Mouse (Mus musculus): ENCODE results near the gene Ift140. TPM values are rescaled to one million over a fixed set of nuclear protein-coding genes. Genes with fewer than 3 reads are reported as not detected.

The Ift140 gene
- total and polyA plus RNA-seq, 3 experiments: 3.1 to 5.2 (median 5.0) TPM

GRCm38 (mm10) chr17:25083444-25083931, 67.6 kb downstream of the Ift140 start, which contains the start of gene Tmem204:
TSS of gene Tmem204 (minus strand) at chr17:25083591.
- WGBS: 12% methylated on average over 7 of the region's 7 CpGs
- peaks cover 22% of the 10 kb centered on the region for H3K4me1 ChIP-seq (ENCODE audit: control insufficient read depth, insufficient read depth, low read length)
- peak; percentile 72 to 88 for DNase-seq
- H3K36me3 ChIP-seq (ENCODE audit: control insufficient read depth, insufficient read depth, low read length): no peaks in the 10 kb centered on the region
- intact Hi-C loops (cut with DNase I): loop anchor here (2.0 kb wide), 1 partner anchor 31 kb away; the partner anchor contains the start of gene Telo2
- H3K27me3 ChIP-seq (ENCODE audit: control insufficient read depth, insufficient read depth, low read length): no peaks in the 10 kb centered on the region
- peak; percentile 59; the same call in 1 of the 2 replicates for TF ChIP-seq POLR2A (IDR thresholded peaks at IDR 0.05; ENCODE audit: insufficient read depth, low read depth, low read length)
- TF ChIP-seq EP300 (IDR thresholded peaks at IDR 0.05; ENCODE audit: insufficient read depth, low read depth, low read length): peak; percentile 93
- peak; percentile 76 for TF ChIP-seq CTCF (IDR thresholded peaks at IDR 0.05)
- peaks cover 3% of the 10 kb centered on the region; the same call in 1 of the 2 replicates for H3K79me2 ChIP-seq (replicated peaks; ENCODE audit: control insufficient read depth, insufficient read depth, low read length)
- 0 out of 2 replicates have a peak within 1 kb of the TSS, but pooled peaks have one; percentile 12 for H3K9ac ChIP-seq (ENCODE audit: low read depth, low read length)
- H3K27ac ChIP-seq: peak within 1 kb of the TSS; percentile 99
- H3K4me3 ChIP-seq: peak within 1 kb of the TSS; percentile 5; the same call in 1 of the 2 replicates

- Histone ChIP-seq H3K4me3 (no peak overlapping the region), H3K27me3 (ENCODE audit: control insufficient read depth, insufficient read depth, low read length) (no peaks in the 10 kb centered on the region), H3K36me3 (ENCODE audit: control insufficient read depth, insufficient read depth, low read length) (no peaks in the 10 kb centered on the region), H3K4me1 (ENCODE audit: control insufficient read depth, insufficient read depth, low read length) (peaks cover 22% of the 10 kb centered on the region), H3K9ac (ENCODE audit: low read depth, low read length) (no peak overlapping the region), H3K79me2 (replicated peaks; ENCODE audit: control insufficient read depth, insufficient read depth, low read length) (peaks cover 3% of the 10 kb centered on the region; the same call in 1 of the 2 replicates), H3K27ac (peak overlapping the region; percentile 90)
- WGBS: 88% methylated on average over 13 of the region's 13 CpGs
- no peak for DNase-seq
- TF ChIP-seq EP300 (IDR thresholded peaks at IDR 0.05; ENCODE audit: insufficient read depth, low read depth, low read length) (no peak), POLR2A (IDR thresholded peaks at IDR 0.05; ENCODE audit: insufficient read depth, low read depth, low read length) (no peak), CTCF (IDR thresholded peaks at IDR 0.05) (no peak)
- intact Hi-C loops (cut with DNase I): no loop called here
These were observed 69.0 kb downstream of the Ift140 start for GRCm38 (mm10) chr17:25084835-25085385.

DNA sequence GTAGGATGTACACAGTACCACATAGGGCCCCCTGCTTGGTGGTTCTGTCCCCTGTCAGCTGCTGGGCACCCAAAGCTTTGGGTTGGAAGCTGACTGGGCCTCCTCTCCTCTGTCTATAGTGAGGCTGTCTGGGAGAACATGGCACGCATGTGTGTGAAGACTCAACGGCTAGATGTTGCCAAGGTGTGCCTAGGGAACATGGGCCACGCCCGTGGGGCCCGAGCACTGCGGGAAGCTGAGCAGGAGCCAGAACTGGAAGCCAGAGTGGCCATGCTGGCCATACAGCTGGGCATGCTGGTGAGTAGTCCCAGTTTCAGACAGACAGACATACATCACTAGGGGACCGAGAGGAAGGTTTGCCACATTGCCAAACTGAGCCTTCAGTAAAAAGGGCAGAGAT, 70.8 kb downstream of the Ift140 start:
- 84% methylated on average over 7 of the region's 7 CpGs for WGBS
- no peak overlapping the region for H3K9ac ChIP-seq (ENCODE audit: low read depth, low read length)
- DNase-seq: no peak
- peaks cover 17% of the 10 kb centered on the region for H3K4me1 ChIP-seq (ENCODE audit: control insufficient read depth, insufficient read depth, low read length)
- intact Hi-C loops (cut with DNase I): no loop called here
- H3K79me2 ChIP-seq (replicated peaks; ENCODE audit: control insufficient read depth, insufficient read depth, low read length): no peaks in the 10 kb centered on the region
- no peak for TF ChIP-seq POLR2A (IDR thresholded peaks at IDR 0.05; ENCODE audit: insufficient read depth, low read depth, low read length)
- no peak for TF ChIP-seq EP300 (IDR thresholded peaks at IDR 0.05; ENCODE audit: insufficient read depth, low read depth, low read length)
- TF ChIP-seq CTCF (IDR thresholded peaks at IDR 0.05): no peak
- H3K4me3 ChIP-seq: no peak overlapping the region
- H3K36me3 ChIP-seq (ENCODE audit: control insufficient read depth, insufficient read depth, low read length): no peaks in the 10 kb centered on the region
- H3K27me3 ChIP-seq (ENCODE audit: control insufficient read depth, insufficient read depth, low read length): no peaks in the 10 kb centered on the region
- no peak overlapping the region for H3K27ac ChIP-seq

DNA sequence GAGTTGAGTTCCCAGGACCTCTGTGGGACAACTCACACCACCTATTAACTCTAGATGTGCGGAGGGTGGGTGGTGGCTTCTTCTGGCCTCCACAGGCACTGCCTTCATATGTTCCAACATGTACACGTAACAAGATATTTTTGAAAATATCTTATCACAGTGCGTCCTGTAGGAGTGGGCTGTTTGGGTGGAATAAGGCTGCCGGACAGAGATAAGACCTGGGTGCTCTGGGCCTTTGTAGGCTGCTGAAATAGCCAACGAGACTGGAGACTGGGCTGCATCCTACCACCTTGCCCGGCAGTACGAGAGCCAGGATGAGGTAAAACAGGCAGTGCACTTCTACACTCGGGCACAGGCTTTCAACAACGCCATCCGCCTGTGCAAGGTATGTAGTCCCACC, 73.3 kb downstream of the Ift140 start:
- Histone ChIP-seq H3K27me3 (ENCODE audit: control insufficient read depth, insufficient read depth, low read length) (no peaks in the 10 kb centered on the region), H3K79me2 (replicated peaks; ENCODE audit: control insufficient read depth, insufficient read depth, low read length) (no peaks in the 10 kb centered on the region), H3K4me3 (no peak overlapping the region), H3K9ac (ENCODE audit: low read depth, low read length) (no peak overlapping the region), H3K27ac (no peak overlapping the region), H3K4me1 (ENCODE audit: control insufficient read depth, insufficient read depth, low read length) (peaks cover 2% of the 10 kb centered on the region; the same call in 1 of the 2 replicates), H3K36me3 (ENCODE audit: control insufficient read depth, insufficient read depth, low read length) (no peaks in the 10 kb centered on the region)
- DNase-seq: no peak
- TF ChIP-seq CTCF (IDR thresholded peaks at IDR 0.05): 0 out of 2 replicates have a peak, but pooled peaks have one; percentile 4
- TF ChIP-seq EP300 (IDR thresholded peaks at IDR 0.05; ENCODE audit: insufficient read depth, low read depth, low read length): no peak
- 68% methylated on average over 10 of the region's 10 CpGs for WGBS
- intact Hi-C loops (cut with DNase I): no loop called here

GRCm38 (mm10) chr17:25090450-25090849, 74.6 kb downstream of the Ift140 start:
- H3K27me3 ChIP-seq (ENCODE audit: control insufficient read depth, insufficient read depth, low read length): no peaks in the 10 kb centered on the region
- no peaks in the 10 kb centered on the region for H3K79me2 ChIP-seq (replicated peaks; ENCODE audit: control insufficient read depth, insufficient read depth, low read length)
- no peaks in the 10 kb centered on the region for H3K4me1 ChIP-seq (ENCODE audit: control insufficient read depth, insufficient read depth, low read length)
- no peak overlapping the region for H3K27ac ChIP-seq
- intact Hi-C loops (cut with DNase I): no loop called here
- 91% methylated on average over 10 of the region's 10 CpGs for WGBS
- H3K4me3 ChIP-seq: no peak overlapping the region
- no peak overlapping the region for H3K9ac ChIP-seq (ENCODE audit: low read depth, low read length)
- TF ChIP-seq CTCF (IDR thresholded peaks at IDR 0.05) (no peak), EP300 (IDR thresholded peaks at IDR 0.05; ENCODE audit: insufficient read depth, low read depth, low read length) (no peak), POLR2A (IDR thresholded peaks at IDR 0.05; ENCODE audit: insufficient read depth, low read depth, low read length) (no peak)
- no peaks in the 10 kb centered on the region for H3K36me3 ChIP-seq (ENCODE audit: control insufficient read depth, insufficient read depth, low read length)
- no peak for DNase-seq

DNA sequence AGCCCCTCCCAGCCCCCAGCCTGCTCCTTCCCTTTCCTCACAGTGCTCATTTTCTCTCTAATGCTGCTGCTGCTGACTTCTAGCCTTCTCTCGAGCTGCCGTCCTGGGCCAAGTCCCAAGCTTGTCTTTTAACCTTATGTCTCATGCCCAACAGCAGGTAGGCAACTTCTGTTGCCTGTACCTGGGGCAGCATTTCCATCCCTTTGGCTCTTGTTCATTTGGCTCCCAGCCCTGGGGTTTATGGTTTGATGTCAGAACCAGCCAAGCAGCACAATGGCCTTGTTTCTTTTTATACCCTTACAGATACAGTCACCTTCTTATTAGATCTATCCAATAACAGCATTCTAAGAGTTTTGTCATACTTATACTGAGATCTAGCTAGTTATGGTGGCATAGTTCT, 80.3 kb downstream of the Ift140 start:
- Histone ChIP-seq H3K4me3 (no peak overlapping the region), H3K9ac (ENCODE audit: low read depth, low read length) (no peak overlapping the region), H3K27ac (no peak overlapping the region), H3K4me1 (ENCODE audit: control insufficient read depth, insufficient read depth, low read length) (no peaks in the 10 kb centered on the region), H3K27me3 (ENCODE audit: control insufficient read depth, insufficient read depth, low read length) (no peaks in the 10 kb centered on the region), H3K79me2 (replicated peaks; ENCODE audit: control insufficient read depth, insufficient read depth, low read length) (no peaks in the 10 kb centered on the region), H3K36me3 (ENCODE audit: control insufficient read depth, insufficient read depth, low read length) (no peaks in the 10 kb centered on the region)
- no peak for DNase-seq
- TF ChIP-seq EP300 (IDR thresholded peaks at IDR 0.05; ENCODE audit: insufficient read depth, low read depth, low read length): no peak
- no peak for TF ChIP-seq POLR2A (IDR thresholded peaks at IDR 0.05; ENCODE audit: insufficient read depth, low read depth, low read length)
- TF ChIP-seq CTCF (IDR thresholded peaks at IDR 0.05): no peak
- 90% methylated on average over 2 of the region's 2 CpGs for WGBS
- intact Hi-C loops (cut with DNase I): no loop called here
